8 mouse cellular contexts compared by ENCODE assay signal in the genomic region with DNA sequence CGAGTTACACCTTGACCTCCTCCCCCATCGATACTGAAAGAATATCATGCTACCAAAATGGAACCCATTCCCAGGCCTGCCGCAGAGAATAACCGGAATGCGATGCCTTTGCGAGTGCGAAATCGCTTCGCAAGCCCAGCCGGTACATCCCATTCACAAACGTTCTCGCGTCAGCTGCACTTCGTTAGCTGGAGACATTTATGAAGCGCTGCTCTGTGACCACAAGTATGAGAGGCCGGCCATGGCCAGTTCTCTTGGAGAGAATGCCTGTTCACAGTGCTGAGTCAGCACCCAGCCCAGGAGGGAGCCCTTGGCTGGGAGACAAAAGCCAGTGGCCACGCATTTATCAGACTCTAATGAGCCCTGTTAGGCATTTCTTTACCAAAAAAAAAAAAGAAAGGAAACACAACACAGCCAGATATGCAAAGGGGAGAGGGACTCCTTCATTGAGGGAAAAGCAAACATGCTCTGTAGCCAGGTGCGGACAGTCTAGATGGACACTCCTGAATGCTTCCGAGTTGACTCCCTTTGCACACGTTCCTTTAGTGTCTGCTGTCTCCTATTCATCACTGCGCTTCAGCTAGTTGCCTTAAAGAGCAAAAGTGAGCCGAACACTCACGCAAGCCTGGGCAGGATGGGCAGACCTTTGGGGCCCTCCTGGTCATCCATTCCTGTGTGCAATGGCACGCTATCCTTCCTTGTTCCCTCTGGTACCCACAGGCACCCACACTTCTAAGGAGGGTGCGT.
DNase-seq lines count a peak whose midpoint lies in the region; ATAC-seq lines count a peak whose summit lies in the region.

No protein-coding gene starts in this region.

- H3K27ac ChIP-seq in forebrain, embryonic 12.5 days, result no peak overlapping the region
- no peak overlapping the region for H3K27ac ChIP-seq in forebrain, embryonic 13.5 days
- peak overlapping the region; percentile 2; the same call in 1 of the 2 replicates for H3K27ac ChIP-seq in limb, embryonic 12.5 days

- 0 out of 2 replicates have a peak, but pooled peaks have one; percentile 39 for ATAC-seq in forebrain, embryonic 12.5 days (ENCODE audit: low FRiP score)
- no peak for ATAC-seq in forebrain, embryonic 13.5 days
- peak; percentile 72 for ATAC-seq in limb, embryonic 12.5 days (ENCODE audit: insufficient number of reproducible peaks, insufficient read depth, low FRiP score, low TSS enrichment, low read depth)

- peak; percentile 82 for DNase-seq in embryo, embryonic 10.5 days (ENCODE audit: low spot score)
- DNase-seq in heart, postnatal 4 days, result peak; percentile 42
- DNase-seq in ovary, postnatal 10 days (ENCODE audit: low spot score), result peak; percentile 38
- no peak for DNase-seq in thymus, postnatal 14 days
- DNase-seq in frontal cortex, postnatal 10 days (ENCODE audit: low spot score in 2 of 2), result no peak

- H3K4me1 ChIP-seq in forebrain, embryonic 12.5 days, result peaks cover 10% of the 10 kb centered on the region
- peaks cover 12% of the 10 kb centered on the region for H3K4me1 ChIP-seq in forebrain, embryonic 13.5 days
- H3K4me1 ChIP-seq in limb, embryonic 12.5 days (replicated peaks), result peaks cover 55% of the 10 kb centered on the region

- 56% methylated on average over 25 of the region's 25 CpGs for WGBS in forebrain, embryonic 12.5 days
- 51% methylated on average over 25 of the region's 25 CpGs for WGBS in forebrain, embryonic 13.5 days
- WGBS in limb, embryonic 12.5 days, result 33% methylated on average over 25 of the region's 25 CpGs

- H3K9ac ChIP-seq in forebrain, embryonic 12.5 days, result no peak overlapping the region
- no peak overlapping the region for H3K9ac ChIP-seq in forebrain, embryonic 13.5 days
- no peak overlapping the region for H3K9ac ChIP-seq in limb, embryonic 12.5 days (replicated peaks)

- no peaks in the 10 kb centered on the region for H3K9me3 ChIP-seq in forebrain, embryonic 12.5 days
- H3K9me3 ChIP-seq in forebrain, embryonic 13.5 days (replicated peaks), result no peaks in the 10 kb centered on the region
- no peaks in the 10 kb centered on the region for H3K9me3 ChIP-seq in limb, embryonic 12.5 days

- peaks cover 4% of the 10 kb centered on the region; the same call in 1 of the 2 replicates for H3K27me3 ChIP-seq in forebrain, embryonic 12.5 days
- H3K27me3 ChIP-seq in forebrain, embryonic 13.5 days, result peaks cover 3% of the 10 kb centered on the region; the same call in 1 of the 2 replicates
- peaks cover 34% of the 10 kb centered on the region for H3K27me3 ChIP-seq in limb, embryonic 12.5 days

- no peak overlapping the region for H3K4me3 ChIP-seq in forebrain, embryonic 12.5 days (replicated peaks)
- H3K4me3 ChIP-seq in forebrain, embryonic 13.5 days, result no peak overlapping the region
- no peak overlapping the region for H3K4me3 ChIP-seq in limb, embryonic 12.5 days (replicated peaks)

- no peak overlapping the region for H3K4me2 ChIP-seq in forebrain, embryonic 12.5 days
- H3K4me2 ChIP-seq in forebrain, embryonic 13.5 days, result no peak overlapping the region
- peak overlapping the region; percentile 25 for H3K4me2 ChIP-seq in limb, embryonic 12.5 days

- no peaks in the 10 kb centered on the region for H3K36me3 ChIP-seq in forebrain, embryonic 12.5 days (replicated peaks)
- no peaks in the 10 kb centered on the region for H3K36me3 ChIP-seq in forebrain, embryonic 13.5 days (ENCODE audit: poor library complexity, severe bottlenecking)
- no peaks in the 10 kb centered on the region for H3K36me3 ChIP-seq in limb, embryonic 12.5 days

Comparison
In these comparisons a context has a peak if more than half of its experiments do, and no peak if none do; other contexts are left out.
1. DNase-seq: peak in embryo, embryonic 10.5 days (single experiment), heart, postnatal 4 days (single experiment) and ovary, postnatal 10 days (single experiment); none in thymus, postnatal 14 days (single experiment) and frontal cortex, postnatal 10 days (0 of 2).